Mouse (Mus musculus) heart, adult 2 months (tissue): ENCODE measurements at regions not wholly inside any gene's neighbourhood (a gene's known extent, or its start where the extent isn't known, plus 50 kb on each side); places are given as distances from the start of the nearest gene placed in this dataset.

Experiments used
- DNase-seq, 2 experiments: peaks; one replicate each; pipeline ENCODE4 v3.0.0; 2021
- H3K27ac ChIP-seq: fragments of 200-600 bp; 2 replicates; pipeline ENCODE4 v1.8.1; 2022
- H3K27me3 ChIP-seq: fragments of 200-500 bp; 2 replicates; pipeline ENCODE4 v1.6.1; 2012; ENCODE audit warnings: mild to moderate bottlenecking, low read length, inconsistent platforms, mixed read lengths; ENCODE audit not compliant: control insufficient read depth, insufficient read depth
- H3K36me3 ChIP-seq: fragments of 200-500 bp; 2 replicates; pipeline ENCODE4 v1.6.1; 2012; ENCODE audit warnings: low read length, inconsistent platforms; ENCODE audit not compliant: control insufficient read depth, insufficient read depth
- H3K4me1 ChIP-seq: fragments of 200-500 bp; 2 replicates; pipeline ENCODE4 v1.6.1; 2011; ENCODE audit warnings: low read length; ENCODE audit not compliant: control insufficient read depth, insufficient read depth
- H3K4me3 ChIP-seq: fragments of 200-600 bp; 2 replicates; pipeline ENCODE4 v1.8.1; 2022
- H3K79me2 ChIP-seq: fragments of 200-500 bp; replicated peaks from 2 replicates; pipeline ENCODE4 v1.6.1; 2012; ENCODE audit warnings: mild to moderate bottlenecking, inconsistent platforms, low read length, moderate library complexity, mixed read lengths; ENCODE audit not compliant: control insufficient read depth, insufficient read depth
- H3K9ac ChIP-seq: fragments of 200-500 bp; 2 replicates; pipeline ENCODE4 v1.6.1; 2012; ENCODE audit warnings: low read depth, mild to moderate bottlenecking, control low read depth, inconsistent platforms, low read length, mixed read lengths
- CTCF ChIP-seq: fragments of 200-600 bp; IDR thresholded peaks from 2 replicates; pipeline ENCODE4 v1.8.1; 2022; ENCODE audit warnings: antibody characterized with exemption, mild to moderate bottlenecking, moderate library complexity
- EP300 ChIP-seq: fragments of 200-500 bp; IDR thresholded peaks from 2 replicates; pipeline ENCODE4 v1.6.1; 2011; ENCODE audit warnings: low read depth, low read length, control low read depth; ENCODE audit not compliant: insufficient read depth
- POLR2A ChIP-seq: fragments of 200-500 bp; IDR thresholded peaks from 2 replicates; pipeline ENCODE4 v1.6.1; 2011; ENCODE audit warnings: mild to moderate bottlenecking, low read depth, low read length, control low read depth; ENCODE audit not compliant: insufficient read depth
- WGBS: fragments of 180-500 bp; shearing (Covaris S2); methylation state at CpG from one replicate; pipeline ENCODE4 v1.1.7; 2018; 5-methylcytosine and 5-hydroxymethylcytosine counted together
- intact Hi-C: fragments of 180-260 bp; cut with DNase I; formaldehyde crosslinking; loops from one replicate; pipeline ENCODE4 v1.15.1; 2025

- H3K27me3 ChIP-seq: no peaks in the 10 kb centered on the region
- intact Hi-C loops: loop anchor here (1.0 to 2.0 kb wide), 2 partner anchors 285 to 372 kb away; no protein-coding TSS in a partner anchor
- H3K79me2 ChIP-seq: no peaks in the 10 kb centered on the region
- H3K27ac ChIP-seq: no peak overlapping the region
- H3K4me3 ChIP-seq: no peak overlapping the region
- no peaks in the 10 kb centered on the region for H3K4me1 ChIP-seq
- WGBS: 68% methylated on average over 5 of the region's 5 CpGs
- no peak overlapping the region for H3K9ac ChIP-seq
- DNase-seq: no peak
- no peak for TF ChIP-seq CTCF
- TF ChIP-seq EP300: no peak
- no peak for TF ChIP-seq POLR2A
- no peaks in the 10 kb centered on the region for H3K36me3 ChIP-seq
Observed at GRCm38 (mm10) chr3:35688111-35688510, 65.8 kb upstream of the Atp11b start.

- H3K79me2 ChIP-seq: no peaks in the 10 kb centered on the region
- no peak overlapping the region for H3K27ac ChIP-seq
- no peak overlapping the region for H3K9ac ChIP-seq
- no peak overlapping the region for H3K4me3 ChIP-seq
- no peaks in the 10 kb centered on the region for H3K4me1 ChIP-seq
- intact Hi-C loops: loop anchor here (1.0 to 2.0 kb wide), 2 partner anchors 284 to 372 kb away; no protein-coding TSS in a partner anchor
- no peaks in the 10 kb centered on the region for H3K27me3 ChIP-seq
- TF ChIP-seq EP300 (no peak), CTCF (peak; percentile 74), POLR2A (no peak)
- DNase-seq: peak in 1 of 2 experiments; percentile 3
- H3K36me3 ChIP-seq: no peaks in the 10 kb centered on the region
- WGBS: 13% methylated on average over 4 of the region's 4 CpGs
Observed at GRCm38 (mm10) chr3:35688781-35689180, 65.1 kb upstream of the Atp11b start.

- WGBS: 36% methylated on average over 6 of the region's 6 CpGs
- intact Hi-C loops: no loop called here
- no peak overlapping the region for H3K4me3 ChIP-seq
- no peak overlapping the region for H3K27ac ChIP-seq
- H3K36me3 ChIP-seq: no peaks in the 10 kb centered on the region
- TF ChIP-seq CTCF: peak; percentile 81
- TF ChIP-seq EP300: no peak
- peak; percentile 41 to 63 for DNase-seq
- H3K27me3 ChIP-seq: no peaks in the 10 kb centered on the region
- H3K9ac ChIP-seq: no peak overlapping the region
- no peaks in the 10 kb centered on the region for H3K4me1 ChIP-seq
- H3K79me2 ChIP-seq: no peaks in the 10 kb centered on the region
Observed at GRCm38 (mm10) chr3:35693039-35693438, 60.9 kb upstream of the Atp11b start.

- H3K36me3 ChIP-seq: no peaks in the 10 kb centered on the region
- no peak overlapping the region for H3K27ac ChIP-seq
- TF ChIP-seq CTCF (no peak), POLR2A (no peak), EP300 (no peak)
- 81% methylated on average over 12 of the region's 12 CpGs for WGBS
- no peaks in the 10 kb centered on the region for H3K4me1 ChIP-seq
- no peaks in the 10 kb centered on the region for H3K27me3 ChIP-seq
- H3K9ac ChIP-seq: no peak overlapping the region
- H3K4me3 ChIP-seq: no peak overlapping the region
- H3K79me2 ChIP-seq: no peaks in the 10 kb centered on the region
- intact Hi-C loops: no loop called here
- no peak for DNase-seq
Observed at GRCm38 (mm10) chr3:35693551-35693950, 60.4 kb upstream of the Atp11b start.

GRCm38 (mm10) chr3:35694241-35694640 is 59.7 kb upstream of the Atp11b start:
- WGBS: 66% methylated on average over 4 of the region's 4 CpGs
- Histone ChIP-seq H3K9ac (no peak overlapping the region), H3K79me2 (no peaks in the 10 kb centered on the region), H3K27me3 (no peaks in the 10 kb centered on the region), H3K4me3 (no peak overlapping the region), H3K36me3 (no peaks in the 10 kb centered on the region), H3K4me1 (no peaks in the 10 kb centered on the region), H3K27ac (no peak overlapping the region)
- intact Hi-C loops: no loop called here
- TF ChIP-seq POLR2A (no peak), EP300 (no peak), CTCF (no peak)
- no peak for DNase-seq

GRCm38 (mm10) chr3:35695859-35696258 is 58.0 kb upstream of the Atp11b start:
- 46% methylated on average over 3 of the region's 3 CpGs for WGBS
- no peak overlapping the region for H3K4me3 ChIP-seq
- TF ChIP-seq CTCF (no peak), EP300 (no peak), POLR2A (no peak)
- H3K79me2 ChIP-seq: no peaks in the 10 kb centered on the region
- no peak overlapping the region for H3K9ac ChIP-seq
- no peak for DNase-seq
- no peaks in the 10 kb centered on the region for H3K36me3 ChIP-seq
- intact Hi-C loops: no loop called here
- no peaks in the 10 kb centered on the region for H3K4me1 ChIP-seq
- no peak overlapping the region for H3K27ac ChIP-seq
- H3K27me3 ChIP-seq: no peaks in the 10 kb centered on the region
